Mouse (Mus musculus) cerebellum, adult 2 months (tissue): ENCODE results near the gene Psg20. TPM values are rescaled to one million over a fixed set of nuclear protein-coding genes. Genes with fewer than 3 reads are reported as not detected.
A peak's percentile ranks its signal among the peaks of the same experiment; 100 is the strongest.
"Not testable (repeated sequence)": the region's sequence is repeated elsewhere in the genome, so short reads cannot be mapped to it uniquely, and the experiment has no call there.

Experiments
- DNase-seq, 2 experiments: peaks; one replicate each; pipeline ENCODE4 v3.0.0; 2021
- H3K27ac ChIP-seq: fragments of 200-500 bp; 2 replicates; pipeline ENCODE4 v1.5.1; 2012; ENCODE audit warnings: low read length, control low read depth, inconsistent platforms; ENCODE audit not compliant: insufficient read depth
- H3K27me3 ChIP-seq: fragments of 200-500 bp; 2 replicates; pipeline ENCODE4 v1.6.1; 2012; ENCODE audit warnings: inconsistent platforms, mild to moderate bottlenecking, low read length, moderate library complexity; ENCODE audit not compliant: control insufficient read depth, insufficient read depth
- H3K4me1 ChIP-seq: fragments of 200-500 bp; 2 replicates; pipeline ENCODE4 v1.6.1; 2011; ENCODE audit warnings: low read length; ENCODE audit not compliant: control insufficient read depth, insufficient read depth
- H3K4me3 ChIP-seq: fragments of 200-500 bp; replicated peaks from 2 replicates; pipeline ENCODE3; 2011; ENCODE audit warnings: mild to moderate bottlenecking, low read depth, low read length, control low read depth; ENCODE audit not compliant: insufficient read depth
- CTCF ChIP-seq: fragments of 200-500 bp; IDR thresholded peaks from 2 replicates; pipeline ENCODE4 v1.5.1; 2011; ENCODE audit warnings: low read depth, mild to moderate bottlenecking, control low read depth, low read length, moderate library complexity, borderline replicate concordance; ENCODE audit not compliant: insufficient read depth
- POLR2A ChIP-seq: fragments of 200-500 bp; IDR thresholded peaks from 2 replicates; pipeline ENCODE4 v1.6.1; 2011; ENCODE audit warnings: low read length, control low read depth, borderline replicate concordance; ENCODE audit not compliant: insufficient read depth
- WGBS: fragments of 180-500 bp; shearing (Covaris S2); methylation state at CpG from one replicate; pipeline ENCODE4 v1.1.7; 2018; 5-methylcytosine and 5-hydroxymethylcytosine counted together
- polyA plus RNA-seq: library from polyadenylated mRNA; depleted of rRNA; stranded (reverse); fragments of >200 nt; gene quantifications from 2 replicates; pipeline ENCODE4 v1.2.3, GENCODE M21; 2012; rRNA removed

The Psg20 gene
- polyA plus RNA-seq, 1 experiment = not detected

GRCm38 (mm10) chr7:18685586-18685985 lies 399 bp downstream of the Psg20 start:
- TF ChIP-seq CTCF (no peak), POLR2A (no peak)
- no peak overlapping the region for H3K4me3 ChIP-seq
- H3K4me1 ChIP-seq = no peaks in the 10 kb centered on the region
- DNase-seq = no peak
- no peak overlapping the region for H3K27ac ChIP-seq
- H3K27me3 ChIP-seq = no peaks in the 10 kb centered on the region

GRCm38 (mm10) chr7:18679772-18680171 lies 6.2 kb downstream of the Psg20 start:
- WGBS = 38% methylated on average over 2 of the region's 2 CpGs
- Histone ChIP-seq H3K27me3 (no peaks in the 10 kb centered on the region), H3K4me3 (no peak overlapping the region), H3K27ac (no peak overlapping the region), H3K4me1 (no peaks in the 10 kb centered on the region)
- TF ChIP-seq POLR2A = no peak
- peak; percentile 69 for TF ChIP-seq CTCF
- DNase-seq = peak; percentile 38 to 39

DNA sequence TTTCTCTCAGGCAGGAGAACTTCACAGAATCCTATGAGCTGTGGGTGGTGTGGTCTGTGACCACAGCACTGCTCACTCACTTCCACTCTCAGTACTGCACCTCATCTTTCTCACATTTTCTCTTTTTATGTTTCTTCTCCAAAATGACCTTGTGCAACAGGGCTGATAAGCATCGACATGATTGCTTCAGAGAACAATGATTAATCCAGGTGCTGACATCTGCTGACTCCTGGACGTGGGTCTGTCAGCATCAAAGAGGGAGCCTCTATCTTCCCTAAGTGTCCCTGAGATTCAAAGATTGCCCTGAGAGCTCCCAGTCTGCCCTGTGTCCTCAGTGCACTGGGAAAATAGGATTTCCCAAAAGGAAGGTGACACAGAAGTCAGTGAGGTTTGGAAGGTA lies 29.4 kb downstream of the Psg20 start, which contains the start of gene Psg21:
Gene Psg21 (minus strand): TSS at position 101 of the 400 bp plus-strand sequence.
- H3K4me3 ChIP-seq, DNase-seq, H3K27ac ChIP-seq, H3K4me1 ChIP-seq, H3K27me3 ChIP-seq: not testable (repeated sequence)
- 62% methylated on average over 2 of the region's 2 CpGs for WGBS

DNA sequence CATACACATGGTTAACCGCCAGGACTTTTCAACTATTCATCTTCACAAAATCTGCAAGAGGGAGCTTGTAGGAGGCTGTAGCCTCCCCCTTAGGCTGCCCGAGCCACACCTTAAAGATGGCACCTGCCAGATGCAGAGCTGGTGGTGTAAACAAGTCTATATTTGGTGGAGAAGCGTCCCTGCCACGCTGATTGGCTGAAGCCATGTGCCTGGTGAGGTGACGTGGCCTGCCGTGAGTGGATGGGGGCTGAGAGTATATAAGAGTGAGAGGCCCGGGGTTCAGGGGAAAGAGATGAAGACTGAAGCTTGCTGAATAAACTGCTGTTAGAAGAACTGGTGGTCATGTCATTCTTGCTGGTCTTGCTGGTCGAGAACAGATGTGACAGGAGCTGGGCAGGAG lies 59.1 kb downstream of the Psg20 start:
- WGBS = 71% methylated on average over 8 of the region's 8 CpGs

More for the DNA sequence above, 59.1 kb downstream of the Psg20 start:
- DNase-seq, H3K27ac ChIP-seq, H3K27me3 ChIP-seq, H3K4me3 ChIP-seq, H3K4me1 ChIP-seq: not testable (repeated sequence)

Other genes starting within 250 kb of the Psg20 start
- gene Psg26, start 202.0 kb downstream of the Psg20 start, polyA plus RNA-seq = not detected in 2 replicates
- gene Psg25, start 153.9 kb downstream of the Psg20 start, polyA plus RNA-seq = 0.03 TPM in 1 of 2 replicates, not detected in the other
- 0.05 TPM in 1 of 2 replicates, not detected in the other for gene Psg27, start 118.9 kb downstream of the Psg20 start, polyA plus RNA-seq
- gene Psg23, start 69.7 kb downstream of the Psg20 start, polyA plus RNA-seq = 0.05 TPM in 1 of 2 replicates, not detected in the other
- gene Psg21, start 29.5 kb downstream of the Psg20 start, polyA plus RNA-seq = not detected in 2 replicates
- gene Psg22, start 31.9 kb upstream of the Psg20 start, polyA plus RNA-seq = not detected in 2 replicates
- gene Psg19, start 112.3 kb upstream of the Psg20 start, polyA plus RNA-seq = 0.08 TPM in 1 of 2 replicates, not detected in the other
- gene Psg17, start 135.4 kb upstream of the Psg20 start, polyA plus RNA-seq = 0.15 TPM in 1 of 2 replicates, not detected in the other
- 2.0 and 2.1 TPM in 2 replicates for gene Mill2, start 153.8 kb upstream of the Psg20 start, polyA plus RNA-seq
- gene Pglyrp1, start 185.1 kb upstream of the Psg20 start, polyA plus RNA-seq = 17.3 TPM in 2 replicates
- gene Ccdc61, start 224.2 kb upstream of the Psg20 start, polyA plus RNA-seq = 16.3 and 17.6 TPM in 2 replicates
- 12.8 and 14.5 TPM in 2 replicates for gene Nova2, start 239.7 kb upstream of the Psg20 start, polyA plus RNA-seq